Mouse (Mus musculus) ovary, adult 10 weeks (tissue): ENCODE measurements around the gene Gfy. TPM values are rescaled to one million over a fixed set of nuclear protein-coding genes. Genes with fewer than 3 reads are reported as not detected.

Experiments used
- polyA plus RNA-seq: library from polyadenylated mRNA; stranded (reverse); fragments of 350-450 nt; fragmentation: Illumina TruSeq; extraction: RNeasy Lipid Tissue Mini Kit (QIAGEN cat#74804); gene quantifications from one replicate; pipeline ENCODE4 v1.2.3, GENCODE M21; 2014

The Gfy gene
- not detected for polyA plus RNA-seq

GRCm38 (mm10) chr7:45179469-45179868 lies at the start of gene Gfy:
Gene Gfy (minus strand): TSS chr7:45179569.

GRCm38 (mm10) chr7:45215673-45216441 lies 36.5 kb upstream of the Gfy start, which contains the start of gene Tead2:
Gene Tead2 (plus strand): TSS chr7:45215753.

DNA sequence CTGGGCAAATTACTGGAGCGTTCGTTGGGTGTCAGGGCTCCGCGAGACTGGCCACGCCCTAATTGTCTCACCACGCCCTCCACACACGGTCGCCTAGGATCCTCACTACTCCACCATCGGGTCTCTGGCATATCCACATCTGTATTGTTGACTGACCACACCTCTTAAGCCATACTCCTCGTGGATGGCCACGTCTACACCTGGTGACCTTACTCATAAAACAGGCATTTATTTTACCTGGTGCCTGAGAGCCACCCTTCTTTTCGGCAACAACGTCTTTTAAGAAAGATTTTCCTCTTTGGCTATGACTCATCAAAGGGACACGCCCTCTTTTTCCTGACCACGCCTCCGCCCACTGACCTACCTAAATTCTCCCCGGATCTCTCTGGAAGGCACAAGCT lies 32.5 kb upstream of the Gfy start, which contains the start of gene Dkkl1:
TSS of gene Dkkl1 (minus strand) at position 297 of the 401 bp plus-strand sequence.

DNA sequence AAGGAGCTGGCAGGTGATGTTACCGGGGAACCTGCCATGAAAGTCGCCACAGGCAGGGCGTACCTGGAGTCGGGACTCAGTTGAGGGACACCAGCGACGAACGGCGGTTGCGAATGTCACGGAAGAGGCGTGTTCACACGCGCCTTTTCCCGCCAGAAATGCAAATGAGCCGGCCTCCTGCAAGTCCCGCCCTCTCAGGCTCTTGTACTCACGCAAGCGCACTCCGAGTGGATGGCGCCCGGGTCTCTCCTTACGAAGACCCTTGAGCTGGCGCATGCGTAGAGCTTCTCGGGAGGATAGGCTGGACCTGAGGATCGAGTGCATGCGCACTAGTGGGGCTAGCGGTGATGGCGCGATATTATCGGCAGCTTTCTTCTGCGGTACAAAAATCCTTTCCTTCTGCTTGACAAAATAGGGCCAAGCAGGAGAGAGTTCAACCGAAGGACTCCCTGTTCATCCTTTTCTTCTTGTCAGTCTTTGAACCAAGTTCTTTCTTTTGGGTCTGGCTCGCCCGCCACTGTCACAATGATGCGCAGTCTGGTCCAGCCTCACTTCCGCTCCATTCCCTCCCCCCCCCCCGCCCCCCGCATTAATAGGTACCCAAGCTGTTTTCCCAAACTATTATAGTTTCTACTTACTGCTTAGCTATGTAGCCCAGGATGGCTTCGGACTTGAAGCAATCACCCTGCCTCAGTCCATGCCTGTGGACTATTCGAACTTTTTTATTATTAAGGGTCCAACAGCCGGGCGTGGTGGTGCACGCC lies 25.2 kb upstream of the Gfy start, which contains the start of gene Ccdc155:
TSS of gene Ccdc155 (minus strand) at position 513 of the 764 bp plus-strand sequence.

GRCm38 (mm10) chr7:45180896-45181477 lies 1.6 kb upstream of the Gfy start, which contains the start of gene Pth2:
Gene Pth2 (plus strand): TSS chr7:45180995.

GRCm38 (mm10) chr7:45163735-45164490 lies 15.5 kb downstream of the Gfy start, which contains the start of gene Slc17a7:
Gene Slc17a7 (plus strand): TSS chr7:45163949.

GRCm38 (mm10) chr7:45154096-45154992 lies 25.0 kb downstream of the Gfy start, which contains the start of the genes Pih1d1 and Aldh16a1:
Gene Pih1d1 (plus strand): TSS chr7:45154303.
Gene Aldh16a1 (minus strand): TSS chr7:45154584.

DNA sequence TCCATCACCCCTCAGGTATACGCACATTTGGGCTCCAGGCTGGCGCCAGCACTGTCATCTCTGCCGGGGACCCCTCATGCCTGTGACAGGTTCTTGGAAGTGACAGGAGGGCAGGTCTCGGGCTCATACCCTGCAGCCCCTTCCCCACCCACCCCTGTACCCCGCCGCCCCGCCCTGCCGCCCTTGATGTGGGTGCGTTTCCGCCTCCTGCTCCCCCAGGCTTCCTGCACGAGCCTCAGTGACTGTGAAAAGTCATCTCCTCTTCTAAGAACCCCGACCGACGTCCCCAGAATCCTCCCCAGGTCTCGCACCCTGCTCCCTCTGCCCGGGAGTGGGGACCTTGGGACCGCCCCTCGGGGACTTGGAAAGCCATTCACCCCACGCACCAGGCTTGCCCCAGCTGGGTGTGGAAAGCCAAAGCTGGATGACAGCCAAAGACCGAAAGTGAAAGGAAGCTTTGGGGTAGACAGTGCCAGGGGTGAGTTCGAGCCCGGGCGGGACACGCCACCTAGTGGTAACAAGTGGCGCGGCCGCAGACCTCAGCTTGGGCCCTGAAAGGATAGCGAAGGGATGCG lies 43.3 kb downstream of the Gfy start, which contains the start of the genes Gm45713 and Flt3l:
TSS of gene Gm45713 (minus strand) at position 239 of the 575 bp plus-strand sequence.
TSS of gene Flt3l (minus strand) at position 440 of the 575 bp plus-strand sequence.

GRCm38 (mm10) chr7:45128624-45129246 lies 50.6 kb downstream of the Gfy start, which contains the start of gene Rpl13a:
Gene Rpl13a (minus strand): TSS chr7:45128761.

Other genes with a start within 250 kb of the Gfy start
- not detected for gene Tsks, start 236.4 kb downstream of the Gfy start, polyA plus RNA-seq
- 0.88 TPM for gene Cpt1c, start 204.7 kb downstream of the Gfy start, polyA plus RNA-seq
- gene Prmt1, start 193.0 kb downstream of the Gfy start, polyA plus RNA-seq = 8.2 TPM
- gene Irf3, start 181.9 kb downstream of the Gfy start, polyA plus RNA-seq = 8.4 TPM
- 2.0 TPM for gene Bcl2l12, start 180.9 kb downstream of the Gfy start, polyA plus RNA-seq
- 2.2 TPM for gene Scaf1, start 163.2 kb downstream of the Gfy start, polyA plus RNA-seq
- 4.0 TPM for gene Rras, start 161.6 kb downstream of the Gfy start, polyA plus RNA-seq
- 0.40 TPM for gene Prr12, start 126.7 kb downstream of the Gfy start, polyA plus RNA-seq
- 9.1 TPM for gene Nosip, start 117.1 kb downstream of the Gfy start, polyA plus RNA-seq
- gene Prrg2, start 116.9 kb downstream of the Gfy start, polyA plus RNA-seq = 4.7 TPM
- gene Rcn3, start 87.3 kb downstream of the Gfy start, polyA plus RNA-seq = 0.31 TPM
- gene Fcgrt, start 75.7 kb downstream of the Gfy start, polyA plus RNA-seq = 14.4 TPM
- gene Rps11, start 55.1 kb downstream of the Gfy start, polyA plus RNA-seq = 474 TPM
- 557 TPM for gene Rpl13a, start 50.8 kb downstream of the Gfy start, polyA plus RNA-seq
- gene Gm45713, start 43.3 kb downstream of the Gfy start, polyA plus RNA-seq = not detected
- gene Flt3l, start 43.1 kb downstream of the Gfy start, polyA plus RNA-seq = 3.9 TPM
- gene Pih1d1, start 25.3 kb downstream of the Gfy start, polyA plus RNA-seq = 2.1 TPM
- 0.88 TPM for gene Aldh16a1, start 25.0 kb downstream of the Gfy start, polyA plus RNA-seq
- not detected for gene Slc17a7, start 15.6 kb downstream of the Gfy start, polyA plus RNA-seq
- not detected for gene Pth2, start 1.4 kb upstream of the Gfy start, polyA plus RNA-seq
- not detected for gene Ccdc155, start 25.3 kb upstream of the Gfy start, polyA plus RNA-seq
- not detected for gene Dkkl1, start 32.6 kb upstream of the Gfy start, polyA plus RNA-seq
- 10.9 TPM for gene Tead2, start 36.2 kb upstream of the Gfy start, polyA plus RNA-seq
- not detected for gene Cd37, start 59.5 kb upstream of the Gfy start, polyA plus RNA-seq
- not detected for gene Slc6a16, start 61.5 kb upstream of the Gfy start, polyA plus RNA-seq
- not detected for gene Slc6a21, start 97.9 kb upstream of the Gfy start, polyA plus RNA-seq
- 0.46 TPM for gene Trpm4, start 154.2 kb upstream of the Gfy start, polyA plus RNA-seq
- gene Hrc, start 155.7 kb upstream of the Gfy start, polyA plus RNA-seq = 0.31 TPM
- not detected for gene Ppfia3, start 187.4 kb upstream of the Gfy start, polyA plus RNA-seq
- not detected for gene Lin7b, start 191.0 kb upstream of the Gfy start, polyA plus RNA-seq
- gene Snrnp70, start 216.2 kb upstream of the Gfy start, polyA plus RNA-seq = 78.5 TPM
- gene Kcna7, start 226.1 kb upstream of the Gfy start, polyA plus RNA-seq = not detected
- 2.6 TPM for gene Ntf5, start 234.1 kb upstream of the Gfy start, polyA plus RNA-seq
- gene Lhb, start 241.3 kb upstream of the Gfy start, polyA plus RNA-seq = not detected